Mouse (Mus musculus): ENCODE measurements around the gene Rgl1. TPM values are rescaled to one million over a fixed set of nuclear protein-coding genes. Genes with fewer than 3 reads are reported as not detected.
"Not testable (repeated sequence)": the region's sequence is repeated elsewhere in the genome, so short reads cannot be mapped to it uniquely, and the experiment has no call there.

Gene Rgl1
- total RNA-seq, 2 experiments from 2014 or later = 15.5 to 31.2 TPM

DNA sequence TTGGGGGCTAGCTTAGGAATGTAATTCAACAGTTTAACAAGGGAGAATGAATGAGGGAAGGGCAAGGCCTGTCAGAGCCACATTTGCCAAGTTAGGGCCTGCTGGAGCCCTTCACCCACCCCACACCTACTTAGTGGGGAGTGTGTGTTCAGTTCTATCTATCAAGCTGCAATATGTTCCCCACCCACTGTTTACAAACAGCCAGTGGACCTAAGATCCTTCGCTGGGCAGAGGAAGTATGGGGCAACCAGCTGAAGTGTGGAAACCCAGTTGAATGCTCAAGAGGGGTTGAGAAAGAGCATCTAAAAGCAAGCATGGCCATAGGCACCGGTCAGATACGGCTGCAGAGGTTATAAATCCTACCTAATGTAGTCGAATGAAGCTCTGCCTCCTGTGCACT is 20.8 kb upstream of the Rgl1 start:
- DNase-seq (ENCODE audit: low spot score in 2 of 2) = no peak

- DNase-seq (ENCODE audit: low spot score in 2 of 2) = not testable (repeated sequence)
Measured at GRCm38 (mm10) chr1:152785446-152785845, 19.3 kb upstream of the Rgl1 start.

GRCm38 (mm10) chr1:152784620-152785019 is 18.5 kb upstream of the Rgl1 start:
- DNase-seq (ENCODE audit: low spot score in 2 of 2) = no peak

GRCm38 (mm10) chr1:152779071-152779737 is 13.1 kb upstream of the Rgl1 start:
- peak; percentile 82 for DNase-seq (ENCODE audit: low spot score in 2 of 2)

DNA sequence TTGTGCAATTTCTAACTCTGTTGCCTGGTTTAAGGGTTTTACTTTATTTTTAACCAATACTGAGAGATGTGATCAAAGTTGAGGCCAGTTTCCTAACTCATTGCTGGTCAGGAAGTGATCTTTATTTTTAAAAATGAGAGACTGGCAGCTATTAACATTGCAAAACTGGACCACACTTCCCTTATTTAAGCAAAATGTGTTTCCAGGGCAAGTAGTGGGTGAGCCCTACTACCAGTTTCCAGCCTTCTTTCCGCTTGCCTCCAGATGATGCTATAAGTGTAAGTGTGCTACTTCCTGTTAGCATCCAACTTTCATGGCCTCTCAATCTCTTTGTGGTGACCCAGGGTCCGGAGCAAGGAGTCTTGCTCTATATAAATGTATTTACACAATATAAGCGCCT is 8.4 kb upstream of the Rgl1 start:
- not testable (repeated sequence) for DNase-seq (ENCODE audit: low spot score in 2 of 2)

- DNase-seq (ENCODE audit: low spot score in 2 of 2) = no peak
Measured at GRCm38 (mm10) chr1:152771016-152771415, 4.9 kb upstream of the Rgl1 start.

DNA sequence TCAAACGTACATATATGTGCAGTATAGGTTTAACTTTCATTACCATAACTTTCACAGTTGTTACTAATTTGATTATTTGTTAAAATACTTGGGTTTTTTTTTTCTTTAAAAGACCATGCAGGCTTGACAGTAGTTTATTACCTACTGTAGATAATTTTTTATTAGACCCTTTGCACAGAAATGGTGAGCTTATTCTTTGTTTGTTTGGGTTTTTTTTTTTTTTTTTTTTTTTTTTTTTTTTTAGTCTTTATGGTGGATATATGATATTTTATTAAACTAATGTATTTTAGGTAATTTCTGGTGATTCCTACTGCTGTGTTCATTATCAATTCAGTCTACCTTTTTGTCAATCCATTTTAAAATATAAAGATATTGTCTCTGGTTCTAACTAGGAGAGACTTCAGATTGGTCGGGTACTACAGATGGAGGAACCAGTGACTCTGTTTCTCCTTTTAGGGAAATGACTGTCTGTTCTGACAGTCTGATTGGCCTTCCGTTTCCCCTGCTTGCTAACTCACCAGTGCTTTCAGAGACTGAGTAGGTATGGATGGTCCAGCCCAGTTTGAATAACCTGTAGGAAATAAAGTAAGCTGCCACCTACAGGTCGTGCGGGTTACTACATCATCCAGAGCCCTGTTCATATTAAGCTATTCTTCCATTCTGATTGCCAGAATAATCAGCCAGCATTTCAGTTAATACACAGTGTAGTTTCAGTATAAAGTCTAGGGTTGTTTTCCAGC is 1.8 kb upstream of the Rgl1 start:
- peak; percentile 71 to 76 for DNase-seq (ENCODE audit: low spot score in 2 of 2)

GRCm38 (mm10) chr1:152766804-152767748 is 925 bp upstream of the Rgl1 start:
- peak in 1 of 2 experiments; percentile 32 for DNase-seq (ENCODE audit: low spot score in 2 of 2)

DNA sequence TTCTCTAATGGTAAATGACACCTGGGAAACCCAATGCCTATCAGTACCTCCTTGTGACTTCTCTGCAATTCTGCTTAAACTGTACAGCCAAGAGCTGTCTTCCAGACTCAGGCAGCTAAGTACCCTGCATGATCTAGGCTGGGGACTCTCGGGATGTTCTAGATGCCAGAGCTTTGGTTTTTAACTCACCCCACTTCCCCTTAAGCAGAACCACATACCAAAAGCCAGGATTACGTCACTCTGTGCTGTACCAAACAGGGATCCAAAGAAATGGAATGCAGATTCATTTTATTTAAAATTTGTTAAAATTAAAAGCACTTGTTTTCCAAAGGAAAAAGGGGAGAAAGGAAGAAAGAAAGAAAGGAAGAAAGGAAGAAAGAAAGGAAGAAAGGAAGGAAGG is 4.4 kb downstream of the Rgl1 start:
- DNase-seq (ENCODE audit: low spot score in 2 of 2) = no peak

DNA sequence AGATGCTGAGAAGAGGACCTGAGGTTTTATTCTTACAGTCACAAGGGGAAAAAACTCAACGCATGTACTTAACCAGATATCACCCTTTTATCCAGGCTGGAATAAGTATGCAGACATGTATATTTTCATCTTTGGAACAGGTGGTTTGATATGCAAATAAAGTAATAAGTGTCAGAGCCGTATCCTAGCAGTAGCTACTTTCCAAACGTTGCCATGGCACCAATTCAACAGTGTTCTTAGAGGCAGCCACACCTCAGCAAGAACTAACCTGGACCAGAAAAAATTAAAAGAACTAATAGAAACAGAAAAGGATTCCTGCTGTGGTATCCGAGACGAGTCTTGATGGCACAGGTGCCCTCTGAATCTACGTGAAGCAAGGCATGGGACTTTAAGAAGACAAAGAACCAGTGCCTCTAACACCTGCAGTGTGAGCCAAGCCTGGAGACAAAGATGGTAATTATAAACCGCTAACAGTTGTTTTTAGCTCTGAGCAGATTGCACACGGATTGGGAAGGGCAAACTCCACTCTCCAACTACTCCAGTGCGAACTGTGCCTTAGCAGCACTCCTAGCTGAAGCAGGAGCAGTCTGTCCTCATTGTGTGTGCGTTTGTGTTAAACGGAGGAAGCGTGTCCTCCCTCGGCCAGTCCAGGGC is 15.7 kb downstream of the Rgl1 start, which contains the start of gene Apobec4:
Gene Apobec4, plus strand, starts transcription at position 240 of the 654 bp plus-strand sequence.
- no peak for DNase-seq (ENCODE audit: low spot score in 2 of 2)

DNA sequence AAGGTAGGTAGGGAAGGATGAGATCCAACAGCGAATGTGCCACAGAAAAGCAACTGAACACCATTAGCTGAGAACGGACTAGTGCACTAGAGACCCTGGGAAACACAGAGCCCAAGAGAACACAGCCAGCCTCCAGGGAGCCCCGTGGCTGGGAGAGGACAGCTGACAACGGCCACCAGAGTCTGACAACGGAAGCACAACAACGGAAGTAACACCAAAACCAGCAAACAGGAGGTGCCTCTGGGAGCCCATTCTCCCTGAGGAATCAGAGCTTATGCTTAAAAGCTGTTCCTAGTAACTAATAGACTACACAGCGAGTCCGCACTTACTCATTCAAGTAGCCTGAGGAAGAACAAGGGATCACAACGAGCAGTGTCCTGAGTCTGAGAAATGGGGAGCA is 16.9 kb downstream of the Rgl1 start:
- DNase-seq (ENCODE audit: low spot score in 2 of 2) = no peak

- DNase-seq (ENCODE audit: low spot score in 2 of 2) = peak; percentile 78
Measured at GRCm38 (mm10) chr1:152746426-152746825, 19.7 kb downstream of the Rgl1 start.

- DNase-seq (ENCODE audit: low spot score in 2 of 2) = no peak
Measured at GRCm38 (mm10) chr1:152743095-152743826, 22.9 kb downstream of the Rgl1 start.

GRCm38 (mm10) chr1:152739374-152739773 is 26.8 kb downstream of the Rgl1 start:
- no peak for DNase-seq (ENCODE audit: low spot score in 2 of 2)

DNA sequence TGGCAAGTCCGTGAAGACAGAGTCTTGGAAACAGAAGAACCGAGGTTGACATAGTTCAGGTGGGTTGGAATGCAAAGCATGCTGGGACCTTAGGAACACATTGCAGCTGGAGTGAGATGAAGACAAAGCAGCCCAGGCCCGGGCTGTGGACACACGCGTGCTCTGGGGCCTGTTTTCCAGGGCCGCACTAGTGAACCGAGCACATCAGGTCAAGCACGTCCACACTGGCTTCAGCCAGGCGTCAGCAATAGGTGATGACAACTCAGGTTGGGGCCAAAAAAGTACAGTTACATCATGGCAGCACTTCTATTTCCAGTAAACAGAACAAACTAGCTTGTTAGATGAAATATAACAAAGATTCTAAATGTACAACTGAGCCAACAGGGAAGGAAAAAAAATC is 27.4 kb downstream of the Rgl1 start:
- DNase-seq (ENCODE audit: low spot score in 2 of 2) = no peak

DNA sequence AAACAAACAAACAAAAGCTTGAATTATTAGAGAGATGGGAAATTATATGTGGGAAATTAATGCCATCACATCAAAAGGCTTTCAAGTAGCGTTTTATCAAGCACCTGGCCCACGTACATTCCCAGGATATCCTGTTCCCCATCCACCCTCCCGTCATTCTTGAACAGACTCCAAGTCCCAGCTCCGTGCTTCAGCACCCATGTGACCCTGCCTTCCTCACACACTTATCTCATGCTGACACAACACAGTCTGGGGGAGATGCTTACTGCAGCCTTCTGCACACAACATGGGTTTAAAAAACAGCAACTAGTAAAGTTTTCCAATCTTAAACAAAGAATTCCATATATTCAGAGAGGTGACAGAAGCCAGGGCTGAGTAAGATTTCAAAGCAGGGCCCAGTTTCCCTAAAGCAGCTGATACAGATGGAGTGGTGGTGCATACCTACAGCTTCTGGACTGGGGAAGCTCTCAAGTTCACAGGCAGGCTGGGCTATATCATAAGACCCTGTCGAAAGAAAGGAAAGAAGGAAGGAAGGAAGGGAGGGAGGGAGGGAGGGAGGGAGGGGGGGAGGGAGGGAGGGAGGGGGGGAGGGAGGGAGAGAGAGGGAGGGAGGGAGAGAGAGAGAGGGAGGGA is 38.4 kb downstream of the Rgl1 start:
- no peak for DNase-seq (ENCODE audit: low spot score in 2 of 2)

DNA sequence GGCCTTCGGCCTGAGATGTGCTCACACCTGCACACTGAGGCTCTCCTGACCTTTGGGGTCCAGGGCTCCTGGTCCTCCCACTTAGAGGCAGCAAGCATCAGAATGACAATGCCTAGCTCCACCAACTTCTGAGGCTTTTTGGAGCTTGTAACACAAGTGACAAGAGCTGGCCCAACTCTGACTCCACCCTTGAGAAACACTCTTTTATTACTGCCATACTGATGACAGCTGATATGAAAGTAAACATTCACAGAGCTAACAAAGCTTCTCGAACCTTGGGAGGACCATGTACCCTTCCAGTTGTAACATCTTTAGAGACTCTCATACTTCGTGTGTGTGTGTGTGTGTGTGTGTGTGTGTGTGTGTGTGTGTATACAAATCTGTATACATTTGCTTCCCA is 40.1 kb downstream of the Rgl1 start:
- DNase-seq (ENCODE audit: low spot score in 2 of 2) = no peak

DNA sequence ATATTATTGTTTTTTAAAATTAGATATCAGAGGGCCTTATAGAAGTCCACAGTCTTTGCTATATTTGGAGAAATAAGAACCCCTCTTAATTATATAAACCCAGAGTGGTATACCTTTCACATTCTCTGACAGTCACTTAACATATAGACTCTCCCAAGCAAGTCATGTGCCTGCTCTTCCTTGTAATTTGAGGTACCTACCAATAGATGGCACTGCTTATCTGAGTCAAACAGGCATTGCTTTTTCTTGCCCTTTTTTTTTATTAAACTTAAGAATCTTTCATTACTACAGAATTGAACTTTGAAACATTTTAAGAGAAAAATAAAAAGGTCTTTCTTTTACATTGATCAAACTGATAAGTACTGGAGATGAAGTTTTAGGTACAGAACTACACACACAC is 41.9 kb downstream of the Rgl1 start:
- no peak for DNase-seq (ENCODE audit: low spot score in 2 of 2)

GRCm38 (mm10) chr1:152721535-152722198 is 44.5 kb downstream of the Rgl1 start:
- DNase-seq (ENCODE audit: low spot score in 2 of 2) = no peak
